Mouse (Mus musculus) liver, postnatal 0 days (tissue): ENCODE results near the gene Adgrl2. TPM values are rescaled to one million over a fixed set of nuclear protein-coding genes. Genes with fewer than 3 reads are reported as not detected.

ENCODE experiments used
- ATAC-seq: fragments of 200-750 bp; cut with Nextera tagmentation; 2 replicates; pipeline ENCODE4 v1.8.0; 2017; ENCODE audit warnings: mild to moderate bottlenecking, moderate library complexity
- DNase-seq: peaks from one replicate; pipeline ENCODE4 v3.0.0-alpha.2; 2016
- H3K27ac ChIP-seq: fragments of 300-500 bp; sonication (generic); 2 replicates; pipeline ENCODE4 v1.5.1; 2014; ENCODE audit warnings: antibody characterized with exemption, moderate library complexity, mild to moderate bottlenecking, low read depth
- H3K27me3 ChIP-seq: fragments of 300-500 bp; sonication (generic); 2 replicates; pipeline ENCODE4 v1.6.1; 2014; ENCODE audit warnings: low read length, control low read depth, mixed read lengths; ENCODE audit not compliant: insufficient read depth
- H3K36me3 ChIP-seq: fragments of 300-500 bp; sonication (generic); replicated peaks from 2 replicates; pipeline ENCODE4 v1.6.1; 2014; ENCODE audit warnings: mild to moderate bottlenecking, control low read depth, low read length, moderate library complexity, mixed read lengths; ENCODE audit not compliant: insufficient read depth
- H3K4me1 ChIP-seq: fragments of 300-500 bp; sonication (generic); 2 replicates; pipeline ENCODE4 v1.6.1; 2014; ENCODE audit warnings: antibody characterized with exemption, mild to moderate bottlenecking, control low read depth; ENCODE audit not compliant: insufficient read depth
- H3K4me2 ChIP-seq: fragments of 300-500 bp; sonication (generic); 2 replicates; pipeline ENCODE4 v1.6.1; 2014; ENCODE audit warnings: low read depth, mild to moderate bottlenecking, low read length, moderate library complexity, mixed read lengths
- H3K4me3 ChIP-seq: fragments of 300-500 bp; sonication (generic); 2 replicates; pipeline ENCODE4 v1.5.1; 2014; ENCODE audit warnings: low read depth, low read length
- H3K9ac ChIP-seq: fragments of 300-500 bp; sonication (generic); replicated peaks from 2 replicates; pipeline ENCODE4 v1.6.1; 2014; ENCODE audit warnings: mild to moderate bottlenecking, moderate library complexity
- H3K9me3 ChIP-seq: fragments of 300-500 bp; sonication (generic); 2 replicates; pipeline ENCODE4 v1.6.1; 2016; ENCODE audit warnings: mild to moderate bottlenecking, control low read depth, low read length, mixed read lengths
- CTCF ChIP-seq: sonication (generic); IDR thresholded peaks from 2 replicates; pipeline ENCODE4 v1.5.1; 2016; ENCODE audit warnings: antibody characterized with exemption, low read depth
- EP300 ChIP-seq: IDR thresholded peaks from 2 replicates; pipeline ENCODE4 v1.6.1; 2016; ENCODE audit warnings: antibody characterized with exemption, low read depth, mild to moderate bottlenecking
- WGBS: fragments of 180-500 bp; shearing (Covaris S2); extraction: QIAGEN DNeasy Blood & Tissue Kit; methylation state at CpG from one replicate; pipeline ENCODE4 v1.1.7; 2014; ENCODE audit not compliant: insufficient replicate concordance; 5-methylcytosine and 5-hydroxymethylcytosine counted together
- polyA plus RNA-seq: library from polyadenylated mRNA; unstranded; fragments of >200 nt; fragmentation: Nextera tagmentation; extraction: Ambion mirVana; gene quantifications from 2 replicates; pipeline ENCODE4 v1.2.1, GENCODE M21; 2015

The Adgrl2 gene
- polyA plus RNA-seq, 1 experiment from 2014 or later = 9.1 TPM

GRCm38 (mm10) chr3:148920881-148921280 lies 69.5 kb downstream of the Adgrl2 start:
- no peak for ATAC-seq
- H3K36me3 ChIP-seq = no peaks in the 10 kb centered on the region
- H3K9me3 ChIP-seq = no peaks in the 10 kb centered on the region

GRCm38 (mm10) chr3:148918425-148918824 lies 71.9 kb downstream of the Adgrl2 start:
- H3K9ac ChIP-seq = no peak overlapping the region
- DNase-seq (no peak), ATAC-seq (peak; percentile 88)
- 28% methylated on average over 5 of the region's 5 CpGs for WGBS
- no peaks in the 10 kb centered on the region for H3K27me3 ChIP-seq
- peak overlapping the region; percentile 76 for H3K27ac ChIP-seq
- H3K9me3 ChIP-seq = no peaks in the 10 kb centered on the region
- no peak overlapping the region for H3K4me3 ChIP-seq
- peaks cover 7% of the 10 kb centered on the region; the same call in 1 of the 2 replicates for H3K4me1 ChIP-seq
- H3K4me2 ChIP-seq = no peak overlapping the region
- H3K36me3 ChIP-seq = no peaks in the 10 kb centered on the region
- peak; percentile 24; the same call in 1 of the 2 replicates for TF ChIP-seq EP300
- no peak for TF ChIP-seq CTCF

More at GRCm38 (mm10) chr3:148920881-148921280, 69.5 kb downstream of the Adgrl2 start:
- Histone ChIP-seq H3K9ac (no peak overlapping the region), H3K27ac (no peak overlapping the region), H3K27me3 (no peaks in the 10 kb centered on the region), H3K4me1 (peaks cover 7% of the 10 kb centered on the region; the same call in 1 of the 2 replicates), H3K4me3 (no peak overlapping the region), H3K4me2 (no peak overlapping the region)
- no peak for DNase-seq
- TF ChIP-seq CTCF (no peak), EP300 (no peak)
- 81% methylated on average over 6 of the region's 6 CpGs for WGBS

DNA sequence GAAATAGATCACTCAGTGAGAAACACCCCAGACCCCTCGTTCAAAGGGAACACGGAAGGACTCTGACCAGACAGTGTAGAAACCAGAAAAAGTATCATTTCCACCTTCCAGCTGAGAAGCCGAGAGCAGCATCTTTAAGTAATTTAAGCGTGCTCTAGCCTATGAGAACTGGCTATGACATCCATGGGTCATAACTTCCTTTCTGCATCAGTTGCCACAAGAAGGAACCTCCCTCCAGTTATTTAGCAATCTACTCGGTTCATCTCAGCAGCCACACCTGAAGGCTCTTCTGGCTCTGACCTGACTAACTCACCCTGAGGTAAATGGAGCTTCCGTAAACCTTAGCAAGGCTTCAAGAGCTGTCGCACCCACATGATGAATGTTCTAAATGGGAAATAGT lies 72.5 kb downstream of the Adgrl2 start:
- ATAC-seq (0 out of 2 replicates have a peak, but pooled peaks have one; percentile 17), DNase-seq (no peak)
- TF ChIP-seq EP300 (no peak), CTCF (no peak)
- Histone ChIP-seq H3K9me3 (no peaks in the 10 kb centered on the region), H3K9ac (no peak overlapping the region), H3K36me3 (no peaks in the 10 kb centered on the region), H3K4me1 (peaks cover 7% of the 10 kb centered on the region; the same call in 1 of the 2 replicates), H3K27ac (peak overlapping the region; percentile 76; the same call in 1 of the 2 replicates), H3K4me2 (no peak overlapping the region), H3K4me3 (no peak overlapping the region), H3K27me3 (no peaks in the 10 kb centered on the region)
- WGBS = 48% methylated on average over 7 of the region's 7 CpGs

- Histone ChIP-seq H3K36me3 (no peaks in the 10 kb centered on the region), H3K27ac (no peak overlapping the region), H3K9ac (no peak overlapping the region), H3K27me3 (no peaks in the 10 kb centered on the region), H3K9me3 (no peaks in the 10 kb centered on the region), H3K4me3 (no peak overlapping the region), H3K4me1 (peaks cover 7% of the 10 kb centered on the region; the same call in 1 of the 2 replicates), H3K4me2 (no peak overlapping the region)
- WGBS = 75% methylated on average over 5 of the region's 5 CpGs
- DNase-seq = no peak
- no peak for ATAC-seq
- TF ChIP-seq CTCF = no peak
- TF ChIP-seq EP300 = no peak
These were observed 74.1 kb downstream of the Adgrl2 start for GRCm38 (mm10) chr3:148916226-148916625.

- Histone ChIP-seq H3K4me3 (no peak overlapping the region), H3K9ac (no peak overlapping the region), H3K9me3 (no peaks in the 10 kb centered on the region), H3K4me2 (no peak overlapping the region), H3K27ac (no peak overlapping the region), H3K4me1 (no peaks in the 10 kb centered on the region; the same call in 1 of the 2 replicates), H3K27me3 (no peaks in the 10 kb centered on the region), H3K36me3 (no peaks in the 10 kb centered on the region)
- ATAC-seq = no peak
- 78% methylated on average over 14 of the region's 14 CpGs for WGBS
- TF ChIP-seq CTCF = no peak
- DNase-seq = no peak
These were observed 77.2 kb downstream of the Adgrl2 start for GRCm38 (mm10) chr3:148912944-148913684.

DNA sequence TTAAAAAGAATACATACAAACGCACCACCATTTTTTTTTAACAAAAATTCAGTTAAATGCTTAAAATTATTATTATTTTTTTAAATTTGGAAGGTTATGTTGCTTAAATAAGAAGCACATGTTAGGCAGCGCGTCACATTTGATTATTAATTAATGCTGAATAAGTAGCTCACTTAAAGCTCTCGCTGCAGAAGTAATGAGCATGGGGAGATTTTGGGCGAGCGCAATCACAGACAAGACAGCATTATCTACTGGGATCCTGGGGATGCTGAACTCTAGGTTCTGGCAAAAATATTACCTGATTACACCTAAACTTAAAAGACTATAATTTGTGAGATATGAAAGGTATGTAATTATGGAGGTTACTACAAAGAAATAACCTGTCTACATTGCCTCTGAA lies 77.8 kb downstream of the Adgrl2 start:
- Histone ChIP-seq H3K27me3 (no peaks in the 10 kb centered on the region), H3K4me1 (no peaks in the 10 kb centered on the region; the same call in 1 of the 2 replicates), H3K4me2 (no peak overlapping the region), H3K27ac (no peak overlapping the region), H3K9me3 (no peaks in the 10 kb centered on the region), H3K9ac (no peak overlapping the region), H3K4me3 (no peak overlapping the region), H3K36me3 (no peaks in the 10 kb centered on the region)
- TF ChIP-seq CTCF (no peak), EP300 (no peak)
- ATAC-seq (no peak), DNase-seq (no peak)
- WGBS = 82% methylated on average over 6 of the region's 6 CpGs
